Mouse (Mus musculus): ENCODE results near the gene Fbxw5. TPM values are rescaled to one million over a fixed set of nuclear protein-coding genes. Genes with fewer than 3 reads are reported as not detected.
A peak's percentile ranks its signal among the peaks of the same experiment; 100 is the strongest.

The Fbxw5 gene
- total and polyA plus RNA-seq, 3 experiments: 34.3 to 40.4 (median 37.4) TPM

DNA sequence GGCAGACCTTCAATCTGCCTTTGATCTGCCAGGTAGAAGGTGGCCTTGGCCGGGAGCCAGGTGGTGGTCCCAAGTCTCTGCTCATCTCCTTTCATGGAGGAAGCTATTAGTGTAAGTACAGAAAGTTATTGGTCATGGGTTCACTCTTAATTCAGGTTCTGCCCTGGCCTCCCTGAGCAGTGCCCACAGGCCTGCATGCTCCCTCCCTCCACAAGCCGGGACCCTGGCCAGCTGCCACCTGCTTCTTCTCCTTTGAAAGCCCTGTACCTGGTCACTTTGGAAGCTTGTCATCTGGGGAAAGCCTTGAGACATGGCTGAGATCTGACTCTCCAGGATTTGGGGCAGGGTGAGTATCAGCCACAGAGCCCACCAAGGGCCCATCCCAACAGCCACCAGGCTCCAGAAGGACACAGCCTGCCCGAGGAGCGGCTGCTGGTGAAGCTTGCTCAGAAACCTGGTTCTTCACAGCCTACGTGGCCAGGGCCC lies 7.0 kb upstream of the Fbxw5 start, which contains the start of gene Lcn12:
Gene Lcn12, minus strand, starts transcription at position 436 of the 486 bp plus-strand sequence.
- Histone ChIP-seq H3K4me2 (ENCODE audit: insufficient read depth, low read depth, poor library complexity, severe bottlenecking) (no peak within 1 kb of the TSS), H3K9ac (ENCODE audit: insufficient read depth, low read depth) (no peak within 1 kb of the TSS), H3K27me3 (replicated peaks) (no peaks in the 10 kb centered on the region), H3K4me3 (replicated peaks in 1 of 3; ENCODE audit: low read depth in 2 of 3, low read length in 2 of 3, poor library complexity in 1 of 3) (no peak within 1 kb of the TSS), H3K27ac (ENCODE audit: insufficient read depth, low read depth) (no peak within 1 kb of the TSS), H3K79me2 (replicated peaks; ENCODE audit: control insufficient read depth, extremely low read depth, insufficient read depth, poor library complexity, severe bottlenecking) (no peaks in the 10 kb centered on the region), H3K4me1 (ENCODE audit: control insufficient read depth in 1 of 2, insufficient read depth in 2 of 2) (peaks cover 4 to 28% of the 10 kb centered on the region in 2 experiments; a peak in 3 of 4 replicates), H3K9me3 (replicated peaks; ENCODE audit: low read length) (no peaks in the 10 kb centered on the region), H3K36me3 (replicated peaks in 1 of 2; ENCODE audit: control insufficient read depth in 1 of 2, insufficient read depth in 1 of 2, low read length in 1 of 2) (no peaks in the 10 kb centered on the region)
- dilution Hi-C loops (cut with MboI; ENCODE audit: extremely low pct_ligation_motif_present, extremely low pct_unique_long_range_greater_than_20kb, low sequenced_read_pairs) (no loop called here), in situ Hi-C loops (cut with MboI; ENCODE audit: low pct_ligation_motif_present, low pct_unique_long_range_greater_than_20kb, low sequenced_read_pairs) (no loop called here)
- DNase-seq (ENCODE audit: extremely low read depth): no peak
- no peak for TF ChIP-seq MAX (IDR thresholded peaks at IDR 0.05; ENCODE audit: low read length)
- TF ChIP-seq EP300 (IDR thresholded peaks at IDR 0.05; ENCODE audit: low read length): no peak
- no peak for TF ChIP-seq MEF2A (IDR thresholded peaks at IDR 0.05; ENCODE audit: borderline replicate concordance, low read depth, low read length)
- TF ChIP-seq UBTF (IDR thresholded peaks at IDR 0.05; ENCODE audit: low read depth, low read length): no peak
- no peak for TF ChIP-seq TCF12 (IDR thresholded peaks at IDR 0.05; ENCODE audit: low read depth, low read length)
- TF ChIP-seq CTCF (conservative IDR thresholded peaks at IDR 0.05 in 1 of 2, IDR thresholded peaks at IDR 0.05 in 1 of 2; ENCODE audit: low read depth in 2 of 2, low read length in 2 of 2): no peak
- no peak for TF ChIP-seq MAZ (IDR thresholded peaks at IDR 0.05; ENCODE audit: low read depth, low read length)
- TF ChIP-seq IRF4 (IDR thresholded peaks at IDR 0.05; ENCODE audit: low read depth, low read length): no peak
- TF ChIP-seq RCOR1 (conservative IDR thresholded peaks at IDR 0.05; ENCODE audit: low read depth, low read length): no peak
- no peak for TF ChIP-seq RAD21 (IDR thresholded peaks at IDR 0.05; ENCODE audit: low read depth, low read length)
- no peak for TF ChIP-seq TBP (conservative IDR thresholded peaks at IDR 0.05; ENCODE audit: low read depth, low read length)
- TF ChIP-seq KAT2A (IDR thresholded peaks at IDR 0.05; ENCODE audit: insufficient replicate concordance, low read length): no peak
- no peak for TF ChIP-seq MYC (IDR thresholded peaks at IDR 0.05; ENCODE audit: low read depth, low read length)
- no peak for TF ChIP-seq JUN (IDR thresholded peaks at IDR 0.05; ENCODE audit: insufficient read depth, low read depth, low read length)
- TF ChIP-seq POLR2A (IDR thresholded peaks at IDR 0.05; ENCODE audit: low read depth, low read length): no peak

DNA sequence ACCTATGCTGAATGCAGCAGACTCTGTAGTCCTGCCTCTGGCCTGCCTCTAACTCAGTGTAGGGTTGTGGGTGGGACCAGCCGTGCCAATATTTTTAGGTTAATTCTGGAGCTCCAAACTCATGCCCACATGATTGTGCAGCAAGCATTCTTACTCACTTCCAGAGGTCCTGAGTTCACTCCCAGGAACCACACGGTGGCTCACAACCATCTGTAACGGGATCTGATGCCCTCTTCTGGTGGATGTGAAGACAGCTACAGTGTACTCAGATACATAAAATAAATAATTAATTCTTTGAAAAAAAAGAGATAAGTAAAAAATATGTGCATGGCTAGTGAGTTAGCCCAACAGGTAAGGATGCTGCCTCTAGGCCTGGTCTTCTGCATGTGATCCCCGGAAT lies 4.1 kb upstream of the Fbxw5 start:
- H3K9ac ChIP-seq (ENCODE audit: insufficient read depth, low read depth): no peak overlapping the region
- no peaks in the 10 kb centered on the region for H3K9me3 ChIP-seq (replicated peaks; ENCODE audit: low read length)
- DNase-seq (ENCODE audit: extremely low read depth): peak; percentile 52
- peaks cover 6% of the 10 kb centered on the region; the same call in 1 of the 2 replicates for H3K79me2 ChIP-seq (replicated peaks; ENCODE audit: control insufficient read depth, extremely low read depth, insufficient read depth, poor library complexity, severe bottlenecking)
- H3K4me1 ChIP-seq (ENCODE audit: control insufficient read depth in 1 of 2, insufficient read depth in 2 of 2): peaks cover 9 to 38% of the 10 kb centered on the region in 2 experiments
- no peak overlapping the region for H3K4me2 ChIP-seq (ENCODE audit: insufficient read depth, low read depth, poor library complexity, severe bottlenecking)
- no peaks in the 10 kb centered on the region for H3K27me3 ChIP-seq (replicated peaks)
- H3K4me3 ChIP-seq (replicated peaks in 1 of 3; ENCODE audit: low read depth in 2 of 3, low read length in 2 of 3, poor library complexity in 1 of 3): no peak overlapping the region
- dilution Hi-C loops (cut with MboI; ENCODE audit: extremely low pct_ligation_motif_present, extremely low pct_unique_long_range_greater_than_20kb, low sequenced_read_pairs): no loop called here
- H3K36me3 ChIP-seq (replicated peaks in 1 of 2; ENCODE audit: control insufficient read depth in 1 of 2, insufficient read depth in 1 of 2, low read length in 1 of 2): no peaks in the 10 kb centered on the region
- no peak overlapping the region for H3K27ac ChIP-seq (ENCODE audit: insufficient read depth, low read depth)
- in situ Hi-C loops (cut with MboI; ENCODE audit: low pct_ligation_motif_present, low pct_unique_long_range_greater_than_20kb, low sequenced_read_pairs): no loop called here
- TF ChIP-seq EP300 (IDR thresholded peaks at IDR 0.05; ENCODE audit: low read length) (no peak), ZC3H11A (IDR thresholded peaks at IDR 0.05; ENCODE audit: low read depth, low read length) (0 out of 2 replicates have a peak, but pooled peaks have one; percentile 8), HCFC1 (IDR thresholded peaks at IDR 0.05; ENCODE audit: low read depth, low read length) (no peak), ETS1 (conservative IDR thresholded peaks at IDR 0.05; ENCODE audit: low read depth, low read length) (no peak), SIN3A (IDR thresholded peaks at IDR 0.05; ENCODE audit: low read length) (no peak), ZNF384 (IDR thresholded peaks at IDR 0.05; ENCODE audit: low read depth, low read length) (peak; percentile 50; the same call in 1 of the 2 replicates), CTCF (conservative IDR thresholded peaks at IDR 0.05 in 1 of 2, IDR thresholded peaks at IDR 0.05 in 1 of 2; ENCODE audit: low read depth in 2 of 2, low read length in 2 of 2) (peak; percentile 11 to 79; a peak in 2 of 4 replicates), SMC3 (IDR thresholded peaks at IDR 0.05; ENCODE audit: low read depth, low read length) (peak; percentile 61), NELFE (IDR thresholded peaks at IDR 0.05; ENCODE audit: low read depth, low read length) (0 out of 2 replicates have a peak, but pooled peaks have one; percentile 15), E2F4 (IDR thresholded peaks at IDR 0.05; ENCODE audit: insufficient replicate concordance, low read depth, low read length) (no peak), RAD21 (IDR thresholded peaks at IDR 0.05; ENCODE audit: low read depth, low read length) (peak; percentile 44)

Measured in CH12.LX (cell line).